Mouse (Mus musculus) neural tube, embryonic 13.5 days (tissue): ENCODE measurements around the gene Ces1f. TPM values are rescaled to one million over a fixed set of nuclear protein-coding genes. Genes with fewer than 3 reads are reported as not detected.
"Not testable (repeated sequence)": the region's sequence is repeated elsewhere in the genome, so short reads cannot be mapped to it uniquely, and the experiment has no call there.

Source experiments
- ATAC-seq: fragments of 200-750 bp; cut with Nextera tagmentation; 2 replicates; pipeline ENCODE4 v1.8.0; 2017; ENCODE audit warnings: low read depth, mild to moderate bottlenecking, moderate TSS enrichment, moderate library complexity
- H3K27ac ChIP-seq: fragments of 300-500 bp; sonication (generic); replicated peaks from 2 replicates; pipeline ENCODE4 v1.5.1; 2015; ENCODE audit warnings: moderate library complexity, mild to moderate bottlenecking, inconsistent platforms
- H3K27me3 ChIP-seq: fragments of 300-500 bp; sonication (generic); 2 replicates; pipeline ENCODE4 v1.6.1; 2015; ENCODE audit warnings: mild to moderate bottlenecking, inconsistent platforms
- H3K36me3 ChIP-seq: fragments of 300-500 bp; sonication (generic); 2 replicates; pipeline ENCODE4 v1.6.1; 2015; ENCODE audit warnings: mild to moderate bottlenecking, inconsistent platforms
- H3K4me1 ChIP-seq: fragments of 300-500 bp; sonication (generic); replicated peaks from 2 replicates; pipeline ENCODE4 v1.6.1; 2015; ENCODE audit warnings: inconsistent platforms
- H3K4me2 ChIP-seq: fragments of 300-500 bp; sonication (generic); 2 replicates; pipeline ENCODE4 v1.6.1; 2015; ENCODE audit warnings: inconsistent platforms, mild to moderate bottlenecking, moderate library complexity
- H3K4me3 ChIP-seq: fragments of 300-500 bp; sonication (generic); 2 replicates; pipeline ENCODE4 v1.5.1; 2015; ENCODE audit warnings: mild to moderate bottlenecking, inconsistent platforms
- H3K9ac ChIP-seq: fragments of 300-500 bp; sonication (generic); 2 replicates; pipeline ENCODE4 v1.6.1; 2015; ENCODE audit warnings: moderate library complexity, mild to moderate bottlenecking, inconsistent platforms
- H3K9me3 ChIP-seq: fragments of 300-500 bp; sonication (generic); 2 replicates; pipeline ENCODE4 v1.6.1; 2016; ENCODE audit warnings: inconsistent platforms
- WGBS: fragments of 180-500 bp; shearing (Covaris S2); methylation state at CpG from one replicate; pipeline ENCODE4 v1.1.7; 2015; 5-methylcytosine and 5-hydroxymethylcytosine counted together
- polyA plus RNA-seq: library from polyadenylated mRNA; unstranded; fragments of >200 nt; fragmentation: Nextera tagmentation; extraction: Ambion mirVana; gene quantifications from 2 replicates; pipeline ENCODE4 v1.2.1, GENCODE M21; 2015

Gene Ces1f
- polyA plus RNA-seq, 1 experiment from 2014 or later, result not detected

GRCm38 (mm10) chr8:93239884-93240283, 39.7 kb downstream of the Ces1f start:
- no peak overlapping the region for H3K27ac ChIP-seq
- H3K4me3 ChIP-seq, result no peak overlapping the region
- H3K27me3 ChIP-seq, result no peaks in the 10 kb centered on the region
- ATAC-seq, result no peak
- H3K9me3 ChIP-seq, result no peaks in the 10 kb centered on the region
- no peaks in the 10 kb centered on the region for H3K36me3 ChIP-seq
- no peak overlapping the region for H3K4me2 ChIP-seq
- H3K4me1 ChIP-seq, result no peaks in the 10 kb centered on the region
- no peak overlapping the region for H3K9ac ChIP-seq

GRCm38 (mm10) chr8:93235681-93236080, 43.9 kb downstream of the Ces1f start:
- Histone ChIP-seq H3K27ac (no peak overlapping the region), H3K27me3 (no peaks in the 10 kb centered on the region), H3K36me3 (no peaks in the 10 kb centered on the region), H3K4me2 (no peak overlapping the region), H3K4me3 (no peak overlapping the region), H3K9me3 (no peaks in the 10 kb centered on the region), H3K4me1 (no peaks in the 10 kb centered on the region), H3K9ac (no peak overlapping the region)
- ATAC-seq, result no peak
- 95% methylated on average over 1 of the region's 1 CpGs for WGBS

- no peak overlapping the region for H3K27ac ChIP-seq
- H3K4me3 ChIP-seq, result no peak overlapping the region
- H3K36me3 ChIP-seq, result no peaks in the 10 kb centered on the region
- no peaks in the 10 kb centered on the region for H3K4me1 ChIP-seq
- H3K9ac ChIP-seq, result no peak overlapping the region
- H3K9me3 ChIP-seq, result no peaks in the 10 kb centered on the region
- 91% methylated on average over 1 of the region's 1 CpGs for WGBS
- no peaks in the 10 kb centered on the region for H3K27me3 ChIP-seq
- no peak overlapping the region for H3K4me2 ChIP-seq
- no peak for ATAC-seq
Measured at GRCm38 (mm10) chr8:93234706-93235105, 44.8 kb downstream of the Ces1f start.

GRCm38 (mm10) chr8:93234068-93234467, 45.5 kb downstream of the Ces1f start:
- 89% methylated on average over 6 of the region's 6 CpGs for WGBS
- H3K4me1 ChIP-seq, result no peaks in the 10 kb centered on the region

DNA sequence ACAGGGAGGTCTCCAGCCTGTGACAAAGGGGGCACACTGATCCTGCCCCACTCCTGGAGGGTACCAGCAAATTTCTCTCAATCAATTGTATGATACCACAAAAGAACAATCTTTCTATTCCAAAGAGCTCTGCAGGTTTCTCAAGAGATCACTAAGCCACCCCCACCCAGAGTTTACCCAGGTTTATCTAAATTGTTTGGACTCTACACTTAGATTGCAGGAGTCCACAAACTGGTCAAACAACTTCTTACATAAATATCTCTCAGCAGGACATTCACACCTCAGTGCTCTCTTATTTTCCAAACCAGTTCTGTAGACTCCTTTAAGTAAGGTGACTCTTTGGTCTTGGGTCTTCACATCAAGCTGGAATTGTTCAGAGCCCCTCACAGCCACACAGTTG, 50.1 kb downstream of the Ces1f start, which contains the start of gene Ces1e:
Ces1e (minus strand) TSS at position 174 of the 400 bp plus-strand sequence.
- Histone ChIP-seq H3K9me3 (no peaks in the 10 kb centered on the region), H3K27ac (no peak within 1 kb of the TSS), H3K4me2 (no peak within 1 kb of the TSS), H3K4me3 (no peak within 1 kb of the TSS), H3K36me3 (no peaks in the 10 kb centered on the region), H3K4me1 (no peaks in the 10 kb centered on the region), H3K9ac (no peak within 1 kb of the TSS), H3K27me3 (no peaks in the 10 kb centered on the region)
- no peak for ATAC-seq

More at GRCm38 (mm10) chr8:93234068-93234467, 45.5 kb downstream of the Ces1f start:
- Histone ChIP-seq H3K36me3 (no peaks in the 10 kb centered on the region), H3K27me3 (no peaks in the 10 kb centered on the region), H3K9me3 (no peaks in the 10 kb centered on the region), H3K27ac (no peak overlapping the region), H3K9ac (no peak overlapping the region), H3K4me3 (no peak overlapping the region), H3K4me2 (no peak overlapping the region)
- ATAC-seq, result no peak

- 79% methylated on average over 11 of the region's 11 CpGs for WGBS
Measured at GRCm38 (mm10) chr8:93228673-93229370, 50.7 kb downstream of the Ces1f start.

DNA sequence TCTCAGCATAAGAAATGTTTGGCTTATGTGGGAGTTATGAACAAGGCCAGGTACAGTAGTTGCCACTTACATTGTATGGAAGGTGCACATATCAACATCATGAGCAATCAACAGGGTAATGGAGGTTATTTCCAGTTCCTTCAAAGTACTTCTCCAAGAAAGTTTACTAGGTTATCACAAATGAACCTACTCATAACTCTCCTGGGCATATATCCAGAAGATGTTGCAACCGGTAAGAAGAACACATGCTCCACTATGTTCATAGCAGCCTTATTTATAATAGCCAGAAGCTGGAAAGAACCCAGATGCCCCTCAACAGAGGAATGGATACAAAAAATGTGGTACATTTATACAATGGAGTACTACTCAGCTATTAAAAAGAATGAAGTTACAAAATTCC, 53.1 kb downstream of the Ces1f start:
- not testable (repeated sequence) for H3K4me1 ChIP-seq, H3K9ac ChIP-seq, H3K27me3 ChIP-seq, ATAC-seq, H3K4me3 ChIP-seq, H3K36me3 ChIP-seq, H3K27ac ChIP-seq, H3K9me3 ChIP-seq, H3K4me2 ChIP-seq
- 93% methylated on average over 1 of the region's 1 CpGs for WGBS

More at GRCm38 (mm10) chr8:93228673-93229370, 50.7 kb downstream of the Ces1f start:
- H3K9ac ChIP-seq, result no peak overlapping the region
- H3K4me1 ChIP-seq, result no peaks in the 10 kb centered on the region
- no peak overlapping the region for H3K27ac ChIP-seq
- no peaks in the 10 kb centered on the region for H3K36me3 ChIP-seq
- no peak overlapping the region for H3K4me3 ChIP-seq
- H3K9me3 ChIP-seq, result no peaks in the 10 kb centered on the region
- no peaks in the 10 kb centered on the region for H3K27me3 ChIP-seq
- no peak for ATAC-seq
- no peak overlapping the region for H3K4me2 ChIP-seq

DNA sequence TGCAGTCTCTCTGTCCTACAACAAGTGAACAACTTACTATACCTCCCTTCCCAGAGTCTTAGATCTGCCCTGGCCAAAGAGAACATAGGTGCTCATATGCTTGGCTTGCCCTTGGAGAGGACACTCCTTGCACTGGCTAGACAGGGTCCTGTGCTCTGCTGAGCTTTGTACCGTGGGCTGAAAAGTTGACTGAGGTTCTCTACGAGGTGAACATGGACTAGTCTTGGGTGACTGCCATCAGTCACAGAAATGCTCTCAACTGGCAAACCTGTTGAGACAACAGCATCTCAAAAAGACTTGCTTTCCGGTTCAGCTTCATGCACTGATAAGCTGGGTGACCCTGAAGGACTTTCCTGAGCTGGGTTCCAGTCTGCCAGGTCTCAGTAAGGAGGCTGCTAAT, 57.7 kb downstream of the Ces1f start:
- Histone ChIP-seq H3K9ac (no peak overlapping the region), H3K27me3 (no peaks in the 10 kb centered on the region), H3K36me3 (no peaks in the 10 kb centered on the region), H3K9me3 (no peaks in the 10 kb centered on the region), H3K4me1 (no peaks in the 10 kb centered on the region), H3K4me3 (no peak overlapping the region), H3K27ac (no peak overlapping the region), H3K4me2 (no peak overlapping the region)
- no peak for ATAC-seq
- WGBS, result 87% methylated on average over 3 of the region's 3 CpGs

DNA sequence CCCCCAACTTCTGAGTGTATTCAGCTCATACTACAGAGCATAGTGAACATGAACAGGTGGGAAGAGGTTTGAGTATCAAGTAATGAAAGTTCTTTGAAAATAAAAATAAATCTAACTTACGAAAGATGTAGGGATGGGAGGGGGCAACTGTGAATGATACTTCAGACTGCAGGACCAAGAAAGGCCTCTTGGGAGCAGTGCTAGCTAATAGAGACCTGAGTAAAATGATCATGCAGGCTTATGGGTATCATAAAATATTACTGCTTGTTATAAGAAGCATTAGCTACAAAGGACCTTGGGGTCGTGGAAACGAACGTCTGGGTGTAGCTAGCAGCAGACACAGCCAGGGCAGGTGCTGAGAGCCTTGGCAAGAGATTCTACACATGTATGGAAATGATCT, 61.7 kb downstream of the Ces1f start:
- 68% methylated on average over 4 of the region's 4 CpGs for WGBS
- Histone ChIP-seq H3K27ac (no peak overlapping the region), H3K27me3 (no peaks in the 10 kb centered on the region), H3K4me1 (no peaks in the 10 kb centered on the region), H3K4me2 (no peak overlapping the region), H3K36me3 (no peaks in the 10 kb centered on the region), H3K4me3 (no peak overlapping the region), H3K9ac (no peak overlapping the region), H3K9me3 (no peaks in the 10 kb centered on the region)
- no peak for ATAC-seq

DNA sequence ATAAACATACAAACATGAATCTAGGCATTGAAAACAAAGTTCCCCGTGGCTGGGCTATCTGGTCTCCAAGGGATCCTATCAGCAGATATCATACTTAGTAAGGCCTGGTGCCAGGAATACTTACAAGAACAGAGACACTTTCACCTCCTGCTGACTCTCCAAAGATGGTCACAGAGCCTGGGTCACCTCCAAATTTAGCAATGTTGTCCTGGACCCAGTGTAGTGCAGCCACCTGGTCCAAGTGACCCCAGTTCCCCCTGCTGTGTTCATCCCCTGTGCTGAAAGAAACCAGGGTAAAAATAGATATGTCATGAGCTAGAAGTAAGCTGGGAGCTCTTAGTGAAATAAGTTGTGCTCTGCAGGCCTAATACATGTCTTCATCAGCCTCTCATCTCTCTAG, 62.2 kb downstream of the Ces1f start:
- Histone ChIP-seq H3K4me2 (no peak overlapping the region), H3K9me3 (no peaks in the 10 kb centered on the region), H3K4me3 (no peak overlapping the region), H3K27ac (no peak overlapping the region), H3K9ac (no peak overlapping the region), H3K36me3 (no peaks in the 10 kb centered on the region), H3K4me1 (no peaks in the 10 kb centered on the region), H3K27me3 (no peaks in the 10 kb centered on the region)
- WGBS, result 69% methylated on average over 1 of the region's 1 CpGs
- no peak for ATAC-seq

DNA sequence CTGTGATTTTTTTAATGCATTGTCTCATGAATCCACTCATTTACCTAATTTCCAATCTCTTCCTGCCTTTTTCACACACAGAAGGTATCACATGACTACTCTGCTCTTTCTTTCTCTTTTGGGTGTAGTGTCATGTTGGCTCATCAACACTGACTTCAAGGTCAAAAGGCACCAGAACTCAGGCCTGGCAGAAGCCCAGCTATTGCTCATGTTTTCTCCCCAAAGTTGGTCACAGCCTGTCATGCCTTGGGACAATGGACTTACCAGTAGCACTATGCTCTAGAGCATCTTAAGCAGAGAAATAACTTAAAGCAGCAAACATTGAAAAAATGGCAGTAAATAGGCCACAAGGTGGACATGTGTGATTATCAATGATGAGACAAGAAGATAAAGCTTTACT, 68.5 kb downstream of the Ces1f start:
- no peaks in the 10 kb centered on the region for H3K27me3 ChIP-seq
- no peak overlapping the region for H3K27ac ChIP-seq
- H3K9ac ChIP-seq, result no peak overlapping the region
- H3K9me3 ChIP-seq, result no peaks in the 10 kb centered on the region
- no peak overlapping the region for H3K4me3 ChIP-seq
- H3K4me2 ChIP-seq, result no peak overlapping the region
- ATAC-seq, result no peak
- H3K4me1 ChIP-seq, result no peaks in the 10 kb centered on the region
- no peaks in the 10 kb centered on the region for H3K36me3 ChIP-seq
